Mouse (Mus musculus): ENCODE results near the gene B4galt7. TPM values are rescaled to one million over a fixed set of nuclear protein-coding genes. Genes with fewer than 3 reads are reported as not detected.

B4galt7 gene
- total RNA-seq (2023): 10 to 100 TPM; 42.2 TPM

GRCm38 (mm10) chr13:55599566-55600540 is at the start of gene B4galt7:
B4galt7 (plus strand) TSS chr13:55599896.

GRCm38 (mm10) chr13:55571027-55571751 is 28.5 kb upstream of the B4galt7 start, which contains the start of gene Fam193b:
Fam193b (minus strand) TSS chr13:55571120.

GRCm38 (mm10) chr13:55573432-55573831 is 26.3 kb upstream of the B4galt7 start, which contains the start of gene Tmed9:
Tmed9 (plus strand) TSS chr13:55573732.

GRCm38 (mm10) chr13:55622649-55623541 is 23.2 kb downstream of the B4galt7 start, which contains the start of gene Caml:
Caml (plus strand) TSS chr13:55623005.

GRCm38 (mm10) chr13:55634639-55635127 is 35.0 kb downstream of the B4galt7 start, which contains the start of gene Ddx46:
Ddx46 (plus strand) TSS chr13:55635027.

Other genes with a start within 250 kb of the B4galt7 start
- 100 to 1,000 TPM; 113 to 118 TPM for gene Lman2, start 237.1 kb upstream of the B4galt7 start, total RNA-seq (2023)
- gene Rgs14, start 230.2 kb upstream of the B4galt7 start, total RNA-seq (2023): 10 to 100 TPM; 85.9 to 93.2 TPM
- not detected for gene Slc34a1, start 201.7 kb upstream of the B4galt7 start, total RNA-seq (2023)
- gene Pfn3, start 184.7 kb upstream of the B4galt7 start, total RNA-seq (2023): not detected
- 1 to 10 TPM in 1 of 2 experiments, under 1 TPM in 1; 0.93 to 1.3 TPM for gene F12, start 173.1 kb upstream of the B4galt7 start, total RNA-seq (2023)
- gene Grk6, start 154.8 kb upstream of the B4galt7 start, total RNA-seq (2023): 100 to 1,000 TPM; 461 to 470 TPM
- 10 to 100 TPM; 55.5 to 60.2 TPM for gene Prr7, start 135.6 kb upstream of the B4galt7 start, total RNA-seq (2023)
- gene Dbn1, start 111.8 kb upstream of the B4galt7 start, total RNA-seq (2023): under 1 TPM in 1 of 2 experiments, not detected in 1; 0.23 TPM
- 10 to 100 TPM in 1 of 2 experiments, 1 to 10 TPM in 1; 9.7 to 10.0 TPM for gene Pdlim7, start 86.2 kb upstream of the B4galt7 start, total RNA-seq (2023)
- 1 to 10 TPM; 2.9 to 3.1 TPM for gene Dok3, start 70.6 kb upstream of the B4galt7 start, total RNA-seq (2023)
- gene Ddx41, start 63.2 kb upstream of the B4galt7 start, total RNA-seq (2023): 10 to 100 TPM; 84.6 to 86.4 TPM
- gene Fam193b, start 28.8 kb upstream of the B4galt7 start, total RNA-seq (2023): 100 to 1,000 TPM; 173 to 176 TPM
- 100 to 1,000 TPM in 1 of 2 experiments, 10 to 100 TPM in 1; 97.9 to 102 TPM for gene Tmed9, start 26.2 kb upstream of the B4galt7 start, total RNA-seq (2023)
- gene Caml, start 23.1 kb downstream of the B4galt7 start, total RNA-seq (2023): 10 to 100 TPM; 20.2 to 23.3 TPM
- gene Ddx46, start 35.1 kb downstream of the B4galt7 start, total RNA-seq (2023): 100 to 1,000 TPM; 106 to 117 TPM
- gene B230219D22Rik, start 93.2 kb downstream of the B4galt7 start, total RNA-seq (2023): 10 to 100 TPM; 26.1 to 30.0 TPM
- gene Txndc15, start 114.8 kb downstream of the B4galt7 start, total RNA-seq (2023): 10 to 100 TPM; 24.7 to 35.2 TPM
- gene Pcbd2, start 127.5 kb downstream of the B4galt7 start, total RNA-seq (2023): 10 to 100 TPM; 25.7 to 33.9 TPM
- not detected for gene Catsper3, start 184.7 kb downstream of the B4galt7 start, total RNA-seq (2023)
- gene Pitx1, start 236.3 kb downstream of the B4galt7 start, total RNA-seq (2023): not detected